In the genomic region with DNA sequence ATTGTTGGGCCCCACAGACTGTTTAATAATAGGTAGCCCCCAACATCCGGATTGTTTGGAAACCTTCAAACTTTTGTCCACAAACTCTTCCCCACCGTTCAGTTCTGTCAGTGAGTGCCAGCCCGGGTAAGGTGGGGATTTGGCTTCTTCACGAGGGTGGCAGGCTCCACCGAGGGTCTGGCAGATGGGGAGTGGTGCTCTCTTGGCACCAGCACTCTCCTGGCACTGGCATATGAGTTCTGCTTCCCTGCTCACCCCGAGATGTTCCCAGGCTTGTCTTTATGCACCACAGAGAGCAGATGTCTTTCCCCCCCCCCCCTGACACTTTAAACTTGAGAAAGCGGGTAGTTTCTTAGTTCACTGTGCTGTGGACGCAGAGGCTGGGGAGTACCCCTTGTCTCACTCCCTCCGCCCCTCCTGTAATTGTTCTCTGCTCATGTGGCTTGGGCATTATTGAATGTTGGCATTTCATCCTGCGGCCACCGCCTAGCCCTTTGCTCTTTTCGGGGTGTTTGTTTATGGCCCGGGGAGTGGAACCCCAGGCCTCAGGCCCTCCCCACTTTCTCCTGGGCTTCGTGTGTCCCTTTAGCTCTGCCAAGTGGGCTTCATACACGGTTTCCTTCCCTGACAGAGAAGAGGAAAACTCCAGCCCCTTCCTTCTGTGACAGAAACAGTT, we compare ENCODE assay signal across 8 mouse cellular contexts. TPM values are rescaled to one million over a fixed set of nuclear protein-coding genes. Genes with fewer than 3 reads are reported as not detected.
DNase-seq lines count a peak whose midpoint lies in the region; ATAC-seq and TF ChIP-seq lines count a peak whose summit lies in the region.

No protein-coding gene starts in this region.

- TF ChIP-seq CTCF in hindbrain, postnatal 0 days (IDR thresholded peaks at IDR 0.05; ENCODE audit: low read depth): no peak

- peak overlapping the region; percentile 63 for H3K4me2 ChIP-seq in kidney, embryonic 15.5 days
- peak overlapping the region; percentile 74 for H3K4me2 ChIP-seq in hindbrain, postnatal 0 days (ENCODE audit: low read depth, low read length)
- peak overlapping the region; percentile 71 for H3K4me2 ChIP-seq in midbrain, embryonic 13.5 days (replicated peaks)

- H3K9ac ChIP-seq in kidney, embryonic 15.5 days: peak overlapping the region; percentile 99
- peak overlapping the region; percentile 100 for H3K9ac ChIP-seq in hindbrain, postnatal 0 days (replicated peaks; ENCODE audit: low read length)
- peak overlapping the region; percentile 99 for H3K9ac ChIP-seq in midbrain, embryonic 13.5 days (replicated peaks)

- 4% methylated on average over 15 of the region's 15 CpGs for WGBS in kidney, embryonic 15.5 days
- WGBS in hindbrain, postnatal 0 days: 3% methylated on average over 15 of the region's 15 CpGs
- 6% methylated on average over 15 of the region's 15 CpGs for WGBS in midbrain, embryonic 13.5 days

- peak overlapping the region; percentile 92 for H3K27ac ChIP-seq in kidney, embryonic 15.5 days
- H3K27ac ChIP-seq in hindbrain, postnatal 0 days: peak overlapping the region; percentile 98
- H3K27ac ChIP-seq in midbrain, embryonic 13.5 days: peak overlapping the region; percentile 98

- H3K9me3 ChIP-seq in kidney, embryonic 15.5 days (replicated peaks): no peaks in the 10 kb centered on the region
- H3K9me3 ChIP-seq in hindbrain, postnatal 0 days (ENCODE audit: low read length): no peaks in the 10 kb centered on the region
- H3K9me3 ChIP-seq in midbrain, embryonic 13.5 days: no peaks in the 10 kb centered on the region

- H3K4me1 ChIP-seq in kidney, embryonic 15.5 days: peaks cover 63% of the 10 kb centered on the region
- peaks cover 42% of the 10 kb centered on the region for H3K4me1 ChIP-seq in hindbrain, postnatal 0 days (ENCODE audit: insufficient read depth, low read length)
- H3K4me1 ChIP-seq in midbrain, embryonic 13.5 days (replicated peaks): peaks cover 77% of the 10 kb centered on the region

- H3K27me3 ChIP-seq in kidney, embryonic 15.5 days: no peaks in the 10 kb centered on the region
- H3K27me3 ChIP-seq in hindbrain, postnatal 0 days (ENCODE audit: insufficient read depth, low read length): no peaks in the 10 kb centered on the region
- H3K27me3 ChIP-seq in midbrain, embryonic 13.5 days: no peaks in the 10 kb centered on the region

- H3K36me3 ChIP-seq in kidney, embryonic 15.5 days: peaks cover 8% of the 10 kb centered on the region
- no peaks in the 10 kb centered on the region for H3K36me3 ChIP-seq in hindbrain, postnatal 0 days (ENCODE audit: insufficient read depth, low read length)
- peaks cover 8% of the 10 kb centered on the region for H3K36me3 ChIP-seq in midbrain, embryonic 13.5 days

- ATAC-seq in kidney, embryonic 15.5 days (replicated peaks; ENCODE audit: low FRiP score): no peak
- peak; percentile 53; the same call in 1 of the 2 replicates for ATAC-seq in hindbrain, postnatal 0 days
- ATAC-seq in midbrain, embryonic 13.5 days: no peak
- ATAC-seq in frontal cortex, adult (ENCODE audit: low TSS enrichment): no peak

- no peak for DNase-seq in kidney, postnatal 25 days
- peak; percentile 81 to 90 for DNase-seq in cerebellum, postnatal 14 days
- peak; percentile 74 for DNase-seq in hindbrain, postnatal 0 days (ENCODE audit: low spot score)
- DNase-seq in adrenal gland, postnatal 36 days: no peak
- no peak for DNase-seq in urinary bladder, postnatal 4 days (ENCODE audit: low spot score in 2 of 2)

- H3K4me3 ChIP-seq in kidney, embryonic 15.5 days (replicated peaks): peak overlapping the region; percentile 95
- H3K4me3 ChIP-seq in hindbrain, postnatal 0 days (ENCODE audit: low read length): peak overlapping the region; percentile 99
- peak overlapping the region; percentile 80 for H3K4me3 ChIP-seq in midbrain, embryonic 13.5 days (replicated peaks)

RNA-seq across cellular contexts. Expression of a gene that starts 26.0 kb away (rescaled TPM):
- polyA plus RNA-seq in kidney, embryonic 15.5 days (2015; fragmentation: Nextera tagmentation; extraction: Ambion mirVana): 0.22 and 0.28 TPM in 2 replicates
- total RNA-seq in hindbrain, postnatal 0 days (2014; rRNA removed): 0.47 and 1.1 TPM in 2 replicates
- polyA plus RNA-seq in hindbrain, postnatal 0 days (2015; fragmentation: Nextera tagmentation; extraction: Ambion mirVana): 0.10 TPM in 2 replicates
- polyA plus RNA-seq in midbrain, embryonic 13.5 days (2015; fragmentation: Nextera tagmentation; extraction: Ambion mirVana): 0.23 and 0.58 TPM in 2 replicates
- total RNA-seq in adrenal gland, postnatal 36 days (2021): under 1 TPM; 0.16 to 0.30 TPM

Comparison
In these comparisons a context has a peak if more than half of its experiments do, and no peak if none do; other contexts are left out.
1. DNase-seq: peak in cerebellum, postnatal 14 days (2 of 2) and hindbrain, postnatal 0 days (single experiment); none in kidney, postnatal 25 days (0 of 2), adrenal gland, postnatal 36 days (0 of 2) and urinary bladder, postnatal 4 days (0 of 2).
2. Peak in every context shown above with its lines, with median percentiles within 50 percentile points of each other: H3K27ac ChIP-seq, H3K4me2 ChIP-seq, H3K4me3 ChIP-seq and H3K9ac ChIP-seq.